Mouse (Mus musculus): ENCODE results near the gene 1110017D15Rik. TPM values are rescaled to one million over a fixed set of nuclear protein-coding genes. Genes with fewer than 3 reads are reported as not detected.

The 1110017D15Rik gene
- total RNA-seq, 2 experiments from 2014 or later = 0.87 TPM; not detected in 1

GRCm38 (mm10) chr4:41513309-41513708 lies 3.8 kb downstream of the 1110017D15Rik start:
- no peak for DNase-seq

- no peak for DNase-seq
Observed at GRCm38 (mm10) chr4:41507998-41508397, 9.1 kb downstream of the 1110017D15Rik start.

GRCm38 (mm10) chr4:41507326-41507924 lies 9.7 kb downstream of the 1110017D15Rik start:
- DNase-seq = no peak

GRCm38 (mm10) chr4:41506906-41507305 lies 10.2 kb downstream of the 1110017D15Rik start:
- DNase-seq = peak; percentile 90 to 94

GRCm38 (mm10) chr4:41506156-41506555 lies 11.0 kb downstream of the 1110017D15Rik start:
- peak; percentile 58 to 66 for DNase-seq

- peak in 1 of 2 experiments; percentile 38 for DNase-seq
Observed at GRCm38 (mm10) chr4:41505131-41505551, 12.0 kb downstream of the 1110017D15Rik start.

- DNase-seq = no peak
Observed at GRCm38 (mm10) chr4:41504325-41504724, 12.8 kb downstream of the 1110017D15Rik start.

- DNase-seq = peak; percentile 98 to 99
Observed at GRCm38 (mm10) chr4:41502986-41503412, 14.1 kb downstream of the 1110017D15Rik start, which contains the start of gene AI464131. Gene AI464131 (minus strand): TSS chr4:41503076.

GRCm38 (mm10) chr4:41502171-41502940 lies 14.8 kb downstream of the 1110017D15Rik start:
- peak in 1 of 2 experiments; percentile 54 for DNase-seq

- no peak for DNase-seq
Observed at GRCm38 (mm10) chr4:41500787-41501186, 16.3 kb downstream of the 1110017D15Rik start.

GRCm38 (mm10) chr4:41499619-41500018 lies 17.5 kb downstream of the 1110017D15Rik start:
- peak in 1 of 2 experiments; percentile 42 for DNase-seq

GRCm38 (mm10) chr4:41498921-41499391 lies 18.2 kb downstream of the 1110017D15Rik start:
- no peak for DNase-seq

GRCm38 (mm10) chr4:41497995-41498845 lies 18.9 kb downstream of the 1110017D15Rik start:
- no peak for DNase-seq

GRCm38 (mm10) chr4:41497579-41497978 lies 19.6 kb downstream of the 1110017D15Rik start:
- no peak for DNase-seq

GRCm38 (mm10) chr4:41497046-41497445 lies 20.1 kb downstream of the 1110017D15Rik start:
- no peak for DNase-seq

- DNase-seq = peak; percentile 46 to 51
Observed at GRCm38 (mm10) chr4:41495850-41496249, 21.3 kb downstream of the 1110017D15Rik start.

- no peak for DNase-seq
Observed at GRCm38 (mm10) chr4:41495076-41495475, 22.1 kb downstream of the 1110017D15Rik start.

- no peak for DNase-seq
Observed at GRCm38 (mm10) chr4:41494378-41494777, 22.8 kb downstream of the 1110017D15Rik start.

GRCm38 (mm10) chr4:41493464-41494116 lies 23.5 kb downstream of the 1110017D15Rik start:
- DNase-seq = no peak

- no peak for DNase-seq
Observed at GRCm38 (mm10) chr4:41492951-41493350, 24.2 kb downstream of the 1110017D15Rik start.

GRCm38 (mm10) chr4:41481601-41482017 lies 35.5 kb downstream of the 1110017D15Rik start:
- peak; percentile 80 to 90 for DNase-seq

- DNase-seq = peak; percentile 81 to 89
Observed at GRCm38 (mm10) chr4:41480254-41480653, 36.9 kb downstream of the 1110017D15Rik start.

Data from heart, adult 18-20 months (tissue).